Mouse (Mus musculus) lung, postnatal 0 days (tissue): ENCODE results near the gene Slc6a6. TPM values are rescaled to one million over a fixed set of nuclear protein-coding genes. Genes with fewer than 3 reads are reported as not detected.

ENCODE experiments used
- ATAC-seq: fragments of 200-750 bp; cut with Nextera tagmentation; 2 replicates; pipeline ENCODE4 v1.8.0; 2017; ENCODE audit warnings: moderate library complexity
- DNase-seq: peaks from one replicate; pipeline ENCODE4 v3.0.0-alpha.2; 2016; ENCODE audit warnings: low spot score
- H3K27ac ChIP-seq: fragments of 300-500 bp; sonication (generic); 2 replicates; pipeline ENCODE4 v1.5.1; 2014; ENCODE audit warnings: antibody characterized with exemption, mild to moderate bottlenecking, low read length, mixed read lengths
- H3K27me3 ChIP-seq: fragments of 300-500 bp; sonication (generic); replicated peaks from 2 replicates; pipeline ENCODE4 v1.6.1; 2014; ENCODE audit warnings: low read length, mixed read lengths; ENCODE audit not compliant: insufficient read depth
- H3K36me3 ChIP-seq: fragments of 300-500 bp; sonication (generic); 2 replicates; pipeline ENCODE4 v1.6.1; 2014; ENCODE audit warnings: low read length, mixed read lengths; ENCODE audit not compliant: insufficient read depth
- H3K4me1 ChIP-seq: fragments of 300-500 bp; sonication (generic); 2 replicates; pipeline ENCODE4 v1.6.1; 2014; ENCODE audit warnings: antibody characterized with exemption, low read depth, low read length, mixed read lengths; ENCODE audit not compliant: insufficient read depth
- H3K4me2 ChIP-seq: fragments of 300-500 bp; sonication (generic); replicated peaks from 2 replicates; pipeline ENCODE4 v1.6.1; 2014; ENCODE audit warnings: low read depth, mild to moderate bottlenecking, low read length, moderate library complexity, mixed read lengths
- H3K4me3 ChIP-seq: fragments of 300-500 bp; sonication (generic); 2 replicates; pipeline ENCODE4 v1.5.1; 2014; ENCODE audit warnings: low read depth, low read length
- H3K9ac ChIP-seq: fragments of 300-500 bp; sonication (generic); replicated peaks from 2 replicates; pipeline ENCODE4 v1.6.1; 2014; ENCODE audit warnings: low read depth, mild to moderate bottlenecking
- H3K9me3 ChIP-seq: fragments of 300-500 bp; sonication (generic); 2 replicates; pipeline ENCODE4 v1.6.1; 2016; ENCODE audit warnings: low read length, mixed read lengths
- CTCF ChIP-seq: IDR thresholded peaks from 2 replicates; pipeline ENCODE4 v1.5.1; 2016; ENCODE audit warnings: antibody characterized with exemption, mild to moderate bottlenecking
- EP300 ChIP-seq: IDR thresholded peaks from 2 replicates; pipeline ENCODE4 v1.6.1; 2016; ENCODE audit warnings: antibody characterized with exemption, mild to moderate bottlenecking, control low read depth
- WGBS: fragments of 180-500 bp; shearing (Covaris S2); extraction: QIAGEN DNeasy Blood & Tissue Kit; methylation state at CpG from one replicate; pipeline ENCODE4 v1.1.7; 2014; 5-methylcytosine and 5-hydroxymethylcytosine counted together
- polyA plus RNA-seq: library from polyadenylated mRNA; unstranded; fragments of >200 nt; fragmentation: Nextera tagmentation; extraction: Ambion mirVana; gene quantifications from 2 replicates; pipeline ENCODE4 v1.2.1, GENCODE M21; 2015

The Slc6a6 gene
- polyA plus RNA-seq, 1 experiment from 2014 or later: 92.6 TPM

- DNase-seq (peak; percentile 57), ATAC-seq (peak; percentile 70)
- H3K9ac ChIP-seq: no peak overlapping the region
- H3K9me3 ChIP-seq: no peaks in the 10 kb centered on the region
- WGBS: 27% methylated on average over 5 of the region's 5 CpGs
- peak overlapping the region; percentile 38; the same call in 1 of the 2 replicates for H3K27ac ChIP-seq
- no peaks in the 10 kb centered on the region for H3K27me3 ChIP-seq
- H3K4me3 ChIP-seq: no peak overlapping the region
- H3K36me3 ChIP-seq: peaks cover 5% of the 10 kb centered on the region; the same call in 1 of the 2 replicates
- H3K4me2 ChIP-seq: no peak overlapping the region
- H3K4me1 ChIP-seq: peaks cover 4% of the 10 kb centered on the region
- TF ChIP-seq EP300: no peak
- TF ChIP-seq CTCF: no peak
Observed at GRCm38 (mm10) chr6:91736471-91736870, 52.6 kb downstream of the Slc6a6 start.

DNA sequence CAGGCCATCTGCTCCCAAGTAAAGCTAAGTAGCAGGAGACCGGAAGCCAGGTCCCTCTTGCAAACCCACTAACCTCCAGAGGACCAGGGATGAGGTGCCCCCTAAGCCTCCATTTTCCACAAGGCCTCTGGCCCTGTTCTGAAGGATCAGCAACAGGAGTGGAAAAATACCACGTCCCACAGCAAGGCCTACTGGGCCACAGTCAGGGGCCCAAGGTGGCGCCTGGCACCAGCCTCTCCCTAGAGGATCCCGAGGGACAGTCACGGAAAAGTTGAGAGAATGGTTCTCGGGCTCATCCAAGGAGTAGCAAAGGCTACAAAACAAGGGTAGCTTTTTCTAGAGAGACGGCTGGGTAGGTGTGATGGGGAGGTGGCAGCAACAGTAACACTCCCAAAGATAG, 53.6 kb downstream of the Slc6a6 start:
- ATAC-seq (no peak), DNase-seq (no peak)
- H3K4me1 ChIP-seq: peaks cover 4% of the 10 kb centered on the region
- H3K36me3 ChIP-seq: peaks cover 14% of the 10 kb centered on the region; the same call in 1 of the 2 replicates
- WGBS: 89% methylated on average over 7 of the region's 7 CpGs
- H3K9ac ChIP-seq: no peak overlapping the region
- H3K9me3 ChIP-seq: no peaks in the 10 kb centered on the region
- H3K4me2 ChIP-seq: no peak overlapping the region
- TF ChIP-seq CTCF (no peak), EP300 (no peak)
- H3K27ac ChIP-seq: no peak overlapping the region
- no peak overlapping the region for H3K4me3 ChIP-seq
- H3K27me3 ChIP-seq: no peaks in the 10 kb centered on the region

GRCm38 (mm10) chr6:91738058-91738457, 54.2 kb downstream of the Slc6a6 start:
- Histone ChIP-seq H3K27me3 (no peaks in the 10 kb centered on the region), H3K27ac (no peak overlapping the region), H3K9me3 (no peaks in the 10 kb centered on the region), H3K4me3 (no peak overlapping the region), H3K4me1 (peaks cover 4% of the 10 kb centered on the region), H3K9ac (no peak overlapping the region), H3K4me2 (no peak overlapping the region), H3K36me3 (peaks cover 16% of the 10 kb centered on the region; the same call in 1 of the 2 replicates)
- ATAC-seq: peak; percentile 79
- TF ChIP-seq CTCF (no peak), EP300 (no peak)
- WGBS: 34% methylated on average over 5 of the region's 5 CpGs
- peak; percentile 77 for DNase-seq

DNA sequence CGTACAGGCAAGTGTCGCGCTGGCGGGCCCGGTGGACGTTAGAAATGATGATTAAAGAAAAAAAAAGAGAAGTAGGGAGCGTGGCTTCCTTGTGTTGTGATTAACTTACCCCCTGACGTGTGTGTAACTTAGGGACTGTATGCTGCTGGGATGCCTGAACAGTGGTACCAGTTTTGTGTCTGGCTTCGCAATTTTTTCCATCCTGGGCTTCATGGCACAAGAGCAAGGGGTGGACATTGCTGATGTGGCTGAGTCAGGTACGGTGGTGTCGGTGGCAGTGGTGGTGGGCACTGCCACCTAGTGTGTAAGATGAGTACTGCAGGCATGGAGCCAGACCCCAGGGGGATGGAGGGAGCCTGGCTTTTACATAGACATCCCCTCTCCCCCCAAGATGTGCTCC, 57.2 kb downstream of the Slc6a6 start:
- no peaks in the 10 kb centered on the region for H3K27me3 ChIP-seq
- H3K36me3 ChIP-seq: peaks cover 29% of the 10 kb centered on the region
- no peak overlapping the region for H3K27ac ChIP-seq
- H3K4me2 ChIP-seq: no peak overlapping the region
- peak; percentile 69 for DNase-seq
- WGBS: 56% methylated on average over 11 of the region's 11 CpGs
- TF ChIP-seq EP300 (no peak), CTCF (peak; percentile 99)
- no peak overlapping the region for H3K9ac ChIP-seq
- peaks cover 4% of the 10 kb centered on the region for H3K4me1 ChIP-seq
- ATAC-seq: peak; percentile 47
- H3K4me3 ChIP-seq: no peak overlapping the region
- H3K9me3 ChIP-seq: no peaks in the 10 kb centered on the region

DNA sequence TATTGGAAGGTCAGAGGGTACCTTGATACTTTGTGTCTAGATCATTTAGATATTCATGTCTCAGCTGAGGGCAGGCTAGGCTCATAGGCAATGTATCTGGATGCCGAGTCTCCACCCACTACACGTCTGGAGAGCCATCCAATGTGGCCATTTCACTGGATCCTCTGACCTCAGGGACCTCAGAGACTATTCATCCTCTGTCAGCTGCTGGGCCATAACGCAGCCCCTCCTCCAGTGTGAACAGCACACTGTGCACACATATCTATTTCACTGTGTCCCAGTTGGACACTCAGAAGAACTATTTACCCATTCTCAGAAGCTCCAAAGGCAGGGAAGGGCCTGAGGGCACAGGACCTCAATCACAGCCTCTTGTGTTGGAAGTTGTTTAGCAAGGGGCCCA, 58.6 kb downstream of the Slc6a6 start:
- no peaks in the 10 kb centered on the region for H3K27me3 ChIP-seq
- peaks cover 38% of the 10 kb centered on the region for H3K36me3 ChIP-seq
- DNase-seq (no peak), ATAC-seq (no peak)
- no peaks in the 10 kb centered on the region for H3K9me3 ChIP-seq
- no peak overlapping the region for H3K27ac ChIP-seq
- H3K4me1 ChIP-seq: peaks cover 4% of the 10 kb centered on the region; the same call in 1 of the 2 replicates
- 62% methylated on average over 3 of the region's 3 CpGs for WGBS
- no peak overlapping the region for H3K9ac ChIP-seq
- TF ChIP-seq CTCF: no peak
- no peak for TF ChIP-seq EP300
- H3K4me2 ChIP-seq: no peak overlapping the region
- H3K4me3 ChIP-seq: no peak overlapping the region

DNA sequence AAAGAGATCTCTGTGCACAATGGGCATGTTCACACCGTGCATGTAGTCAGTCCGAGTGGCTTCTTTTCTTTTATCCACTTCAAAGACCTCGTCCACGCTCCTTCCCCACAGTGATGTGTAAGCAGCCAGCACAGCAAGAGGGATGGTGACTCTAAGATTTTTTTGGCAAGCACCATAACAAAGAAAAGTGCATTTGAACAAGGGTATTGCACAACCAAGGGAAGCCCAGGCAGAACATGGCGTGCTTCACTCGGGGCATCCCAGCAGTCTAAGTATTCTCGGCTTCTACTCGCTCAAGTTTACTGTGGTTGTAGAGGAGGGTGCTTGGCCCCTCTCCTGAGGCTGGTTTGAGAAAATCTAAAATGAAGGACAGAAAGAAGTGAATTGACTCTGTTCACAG, 59.1 kb downstream of the Slc6a6 start:
- Histone ChIP-seq H3K36me3 (peaks cover 38% of the 10 kb centered on the region), H3K4me2 (no peak overlapping the region), H3K9ac (no peak overlapping the region), H3K4me1 (peaks cover 4% of the 10 kb centered on the region; the same call in 1 of the 2 replicates), H3K4me3 (no peak overlapping the region), H3K27me3 (no peaks in the 10 kb centered on the region), H3K27ac (no peak overlapping the region), H3K9me3 (no peaks in the 10 kb centered on the region)
- TF ChIP-seq EP300 (no peak), CTCF (no peak)
- DNase-seq: peak; percentile 64
- ATAC-seq: no peak
- 55% methylated on average over 8 of the region's 8 CpGs for WGBS

DNA sequence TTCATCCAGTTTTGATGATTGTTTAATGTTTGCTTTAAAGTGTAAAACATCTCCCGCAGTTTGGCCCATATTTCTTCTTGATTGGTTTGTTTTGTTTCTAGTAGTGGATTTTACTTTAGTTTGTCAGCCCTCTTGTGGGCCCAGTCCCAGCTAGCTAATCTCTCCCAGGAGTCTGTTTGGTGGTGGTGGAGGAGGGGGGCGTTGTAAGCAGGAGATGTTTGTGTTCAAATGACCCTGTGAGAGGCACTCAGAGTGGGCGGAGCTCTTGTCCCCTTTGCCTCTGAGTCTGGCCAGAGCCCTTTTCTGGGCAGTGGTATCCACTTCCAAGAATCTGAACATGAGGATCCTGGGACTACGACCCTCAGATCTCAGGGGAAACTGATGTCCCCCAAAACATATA, 60.0 kb downstream of the Slc6a6 start:
- no peaks in the 10 kb centered on the region for H3K27me3 ChIP-seq
- no peak for DNase-seq
- H3K9ac ChIP-seq: no peak overlapping the region
- ATAC-seq: no peak
- no peak overlapping the region for H3K27ac ChIP-seq
- peaks cover 41% of the 10 kb centered on the region for H3K36me3 ChIP-seq
- H3K4me2 ChIP-seq: no peak overlapping the region
- WGBS: 55% methylated on average over 4 of the region's 4 CpGs
- no peak overlapping the region for H3K4me3 ChIP-seq
- H3K4me1 ChIP-seq: no peaks in the 10 kb centered on the region
- no peaks in the 10 kb centered on the region for H3K9me3 ChIP-seq
- TF ChIP-seq CTCF: no peak
- TF ChIP-seq EP300: no peak
